Mouse (Mus musculus) adrenal gland, postnatal 4 days (tissue): ENCODE results near the gene P2rx3. TPM values are rescaled to one million over a fixed set of nuclear protein-coding genes. Genes with fewer than 3 reads are reported as not detected.

ENCODE experiments used
- DNase-seq, 2 experiments: peaks; one replicate each; pipeline ENCODE4 v3.0.0; 2021 to 2022; ENCODE audit warnings: low spot score in 2 of 2, mixed read lengths in 2 of 2
- total RNA-seq, 2 experiments: library from RNA; stranded (reverse); gene quantifications; 2 replicates each; pipeline ENCODE4 v1.2.3; 2021

Gene P2rx3
- total RNA-seq, 2 experiments from 2014 or later, result 1.8 to 2.1 TPM

DNA sequence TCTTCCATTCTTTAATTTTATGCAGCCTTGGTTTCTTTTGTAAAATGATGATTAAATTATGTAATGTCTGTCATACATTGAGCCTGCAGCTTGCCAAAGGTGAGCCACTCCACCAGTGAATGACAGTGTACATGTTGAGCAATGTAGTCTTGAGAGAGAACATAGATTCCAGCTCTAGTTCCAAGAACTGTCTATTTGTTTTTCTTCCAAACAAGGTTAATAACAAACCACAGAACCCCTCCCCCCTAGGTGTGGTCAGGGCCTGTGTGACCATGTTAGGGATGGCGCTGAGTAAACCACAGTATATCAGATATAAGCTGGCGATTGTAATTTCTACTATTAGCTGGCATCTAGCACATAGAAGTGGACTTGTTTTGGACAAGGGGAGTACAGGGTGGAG lies 40.9 kb downstream of the P2rx3 start:
- no peak for DNase-seq

DNA sequence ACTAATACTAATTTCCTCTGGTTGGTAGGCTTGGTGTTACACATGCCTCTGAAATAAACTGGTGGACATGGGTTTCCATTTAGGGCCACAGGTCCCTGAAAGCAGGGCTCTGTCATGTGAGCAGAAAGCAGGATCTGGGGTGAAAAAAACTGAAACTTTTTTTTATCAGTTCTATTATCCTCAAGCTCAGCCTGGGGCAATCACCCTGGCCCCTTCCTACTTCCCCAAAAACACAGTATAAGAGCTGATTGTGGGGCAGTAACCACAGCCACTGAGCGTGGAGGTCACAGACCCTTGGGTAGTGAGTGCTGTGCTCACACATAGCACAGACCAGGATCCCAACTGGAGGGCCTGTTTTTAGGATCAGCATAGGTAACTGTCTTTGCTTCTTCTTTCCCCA lies 49.3 kb downstream of the P2rx3 start, which contains the start of gene Prg3:
TSS of gene Prg3 (plus strand) at position 286 of the 400 bp plus-strand sequence.
- no peak for DNase-seq

DNA sequence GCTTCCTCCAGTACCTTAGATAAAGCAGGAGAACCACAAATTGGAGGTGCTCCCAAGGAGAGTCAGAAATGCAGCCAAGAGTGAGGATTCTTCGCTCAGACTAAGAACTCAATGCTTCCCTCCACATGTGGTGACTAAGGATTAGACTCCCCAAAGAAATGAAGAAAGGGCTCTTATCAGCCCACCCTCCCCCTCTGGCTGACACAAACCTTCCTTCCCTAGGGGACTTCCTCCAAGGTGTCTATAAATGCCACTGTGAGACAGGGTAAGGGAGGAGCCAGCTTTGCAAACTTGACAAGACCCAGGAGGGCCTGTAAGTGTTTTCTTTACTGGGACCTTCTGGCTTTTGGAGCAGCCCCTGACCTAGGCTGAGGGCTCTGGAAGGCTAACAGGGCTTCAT lies 57.1 kb downstream of the P2rx3 start, which contains the start of gene Prg2:
TSS of gene Prg2 (plus strand) at position 274 of the 400 bp plus-strand sequence.
- DNase-seq, result no peak

DNA sequence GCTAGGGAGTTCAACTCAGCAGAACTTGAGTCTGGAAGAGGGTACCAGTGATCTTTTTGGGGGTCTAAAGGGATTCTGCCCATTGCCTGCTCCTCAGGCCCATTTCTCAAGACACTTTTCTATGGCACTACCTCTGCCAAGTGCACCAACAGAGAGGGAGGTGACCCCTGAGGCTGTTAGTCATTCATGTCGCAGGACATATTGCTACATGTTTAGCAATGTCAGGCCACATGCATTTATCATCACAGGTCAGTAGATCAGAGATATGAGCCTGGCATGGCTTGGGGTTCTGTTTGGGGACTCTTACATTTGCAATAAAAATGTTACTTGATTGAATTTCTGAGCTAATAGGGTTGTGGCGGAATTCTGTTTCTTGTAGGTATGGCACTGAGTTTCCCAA lies 61.7 kb downstream of the P2rx3 start:
- no peak for DNase-seq

DNA sequence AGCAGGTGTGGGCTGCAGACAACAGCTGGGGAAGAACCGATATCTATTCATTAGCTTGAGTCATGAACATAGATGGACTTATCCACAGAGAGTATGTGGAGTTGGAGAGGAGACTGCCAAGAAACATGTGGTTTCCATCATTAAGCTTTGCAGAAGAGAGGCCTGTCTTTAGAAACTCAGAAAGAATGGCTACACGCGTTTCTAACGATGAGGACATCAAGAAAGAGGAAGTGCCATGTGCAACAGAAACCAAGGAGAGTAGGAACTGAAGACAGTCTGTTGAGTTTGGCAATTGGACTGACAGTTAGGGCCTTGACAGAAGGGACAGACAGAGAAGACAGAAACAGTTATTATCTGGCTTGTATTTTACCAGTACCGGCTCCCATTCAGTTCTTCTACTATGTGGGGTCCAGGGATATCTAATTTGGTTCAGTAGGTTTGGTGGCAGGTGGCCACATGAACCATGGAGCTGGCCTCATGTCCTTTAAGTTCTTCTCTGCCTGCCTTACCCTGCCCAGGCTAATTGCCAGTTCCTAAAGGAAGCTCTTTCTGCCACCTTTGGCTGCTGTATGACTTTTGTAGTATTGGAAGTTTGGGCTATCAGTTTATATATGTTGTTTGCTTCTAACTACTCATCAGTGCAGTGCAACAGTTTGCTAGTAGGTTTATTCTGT lies 69.8 kb downstream of the P2rx3 start:
- no peak for DNase-seq

DNA sequence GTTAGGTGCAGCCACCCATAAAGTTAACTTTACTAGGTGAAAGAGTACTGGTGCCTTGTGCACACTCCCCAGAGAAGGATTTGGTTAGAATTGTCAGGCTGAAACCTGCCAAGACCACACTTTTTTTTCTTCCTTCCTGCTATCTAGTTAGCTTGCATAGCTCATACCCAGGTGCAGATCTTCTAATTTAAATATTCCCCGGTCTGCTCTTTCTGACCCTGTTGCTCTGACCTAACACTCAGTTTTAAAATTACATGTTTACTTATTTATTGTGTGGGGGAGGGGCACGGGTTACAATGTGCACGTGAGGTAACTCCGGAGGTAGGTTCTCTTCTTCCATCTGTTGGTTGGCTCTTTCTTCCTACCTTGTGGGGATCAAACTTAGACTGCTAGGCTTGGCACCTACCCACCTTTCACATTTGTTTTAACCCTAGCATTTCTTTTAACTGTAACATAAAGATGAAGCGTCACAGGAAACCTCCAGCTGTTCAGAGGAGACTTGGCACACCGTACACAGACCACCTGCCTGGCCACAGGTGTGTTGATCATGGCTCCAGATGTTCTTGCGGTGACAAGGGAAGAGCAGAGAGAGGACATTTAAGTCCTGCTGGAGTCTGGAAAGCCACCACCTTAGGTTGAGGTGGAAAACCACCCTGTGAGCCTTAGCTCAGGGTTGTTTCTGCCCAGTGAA lies 73.0 kb downstream of the P2rx3 start:
- DNase-seq, result no peak

DNA sequence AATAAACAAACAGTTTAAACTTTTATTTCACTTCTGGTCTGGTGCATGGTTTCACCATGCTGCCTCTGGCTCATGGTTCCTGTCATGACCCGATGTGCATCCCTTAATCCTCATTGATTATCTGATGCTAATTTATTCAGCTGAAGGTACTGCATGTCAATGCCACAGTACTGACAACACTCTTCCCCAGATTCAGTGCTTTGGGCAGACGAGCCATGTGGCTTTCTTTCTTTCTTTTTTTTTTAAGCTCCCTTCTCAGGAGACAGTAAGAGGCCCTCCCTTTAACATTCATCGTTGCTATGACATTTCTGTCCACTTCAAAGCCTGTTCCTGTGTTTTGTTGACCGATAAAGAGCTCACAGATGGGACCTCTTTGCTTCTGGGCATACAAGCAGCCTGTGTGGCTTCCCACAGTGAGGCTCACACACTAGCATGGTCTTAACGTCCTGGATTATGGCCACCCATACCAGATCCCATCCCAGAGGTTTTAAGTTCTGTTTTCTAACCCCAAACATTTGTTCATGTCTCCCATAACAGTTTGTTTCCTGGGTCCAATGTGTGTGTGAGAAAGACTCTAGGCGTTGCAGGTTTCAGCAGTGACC lies 74.3 kb downstream of the P2rx3 start:
- no peak for DNase-seq

DNA sequence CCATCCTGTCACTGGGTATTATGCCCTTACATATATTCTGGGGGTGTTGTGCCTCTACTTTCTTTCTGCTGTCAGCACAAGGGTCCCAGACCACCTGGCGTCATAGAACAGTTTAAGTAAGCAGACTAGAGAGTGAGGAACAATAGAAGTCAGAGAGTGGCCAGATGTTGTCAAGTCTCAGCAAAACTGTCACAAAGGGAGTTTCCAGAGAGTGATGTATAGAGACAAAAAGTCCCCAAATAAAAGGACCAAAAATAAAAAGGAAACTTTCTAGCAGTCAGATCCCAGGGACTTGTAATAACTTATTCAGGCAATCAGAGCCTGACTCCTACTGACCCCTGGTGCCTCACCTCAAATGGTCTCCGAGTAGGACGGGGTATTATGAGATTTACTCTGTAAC lies 75.4 kb downstream of the P2rx3 start:
- no peak for DNase-seq

DNA sequence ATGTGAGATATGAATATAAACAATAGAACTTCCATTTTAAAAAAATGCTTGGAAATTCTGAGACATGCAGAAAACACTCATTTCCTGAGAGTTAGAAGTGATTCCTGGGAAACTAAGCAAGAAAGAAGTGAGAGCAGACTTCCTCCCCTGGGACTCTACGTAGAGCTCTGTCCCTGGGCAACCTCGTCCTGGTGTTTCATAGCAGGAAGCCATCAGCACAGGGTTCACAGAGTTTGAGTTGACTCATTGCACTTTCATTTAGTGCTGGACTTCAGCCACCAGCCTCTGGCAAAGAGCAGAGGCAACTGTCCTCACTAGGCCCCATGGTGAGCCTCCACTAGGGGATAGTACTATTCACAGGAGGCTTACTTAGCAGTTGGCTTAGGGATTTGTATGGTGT lies 76.0 kb downstream of the P2rx3 start:
- no peak for DNase-seq

DNA sequence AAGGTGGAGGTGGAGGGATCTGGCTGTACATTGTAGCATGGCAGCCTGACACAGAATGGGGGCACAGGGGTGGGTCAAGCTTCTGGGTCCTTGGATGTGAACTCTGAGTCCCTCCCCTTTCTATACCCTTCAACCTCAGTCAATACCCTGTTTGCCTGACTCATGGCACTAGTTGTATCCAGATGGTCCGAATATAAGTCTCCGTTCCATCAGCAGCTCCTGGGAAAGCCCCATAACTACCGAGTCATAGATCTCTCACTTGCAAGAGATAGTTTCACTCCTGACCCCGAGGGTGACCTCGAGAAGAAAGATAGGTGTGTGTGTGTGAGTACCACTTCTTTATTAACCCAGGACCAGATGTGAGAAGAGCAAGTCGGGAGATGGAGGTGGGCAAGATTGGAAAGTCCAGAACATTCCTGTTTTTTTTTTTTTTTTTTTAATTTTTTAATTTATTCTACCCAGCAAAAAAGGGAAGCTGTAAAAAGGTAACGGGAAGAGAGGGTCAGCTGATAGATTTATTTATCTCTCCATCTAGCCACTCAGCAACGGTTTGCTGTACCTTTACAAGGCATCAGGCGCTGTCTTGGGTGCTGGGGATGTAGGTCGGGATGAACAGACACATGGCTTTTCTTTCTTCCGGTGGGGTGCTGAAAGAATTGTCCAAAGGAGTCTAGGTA lies 78.5 kb downstream of the P2rx3 start:
- no peak for DNase-seq

DNA sequence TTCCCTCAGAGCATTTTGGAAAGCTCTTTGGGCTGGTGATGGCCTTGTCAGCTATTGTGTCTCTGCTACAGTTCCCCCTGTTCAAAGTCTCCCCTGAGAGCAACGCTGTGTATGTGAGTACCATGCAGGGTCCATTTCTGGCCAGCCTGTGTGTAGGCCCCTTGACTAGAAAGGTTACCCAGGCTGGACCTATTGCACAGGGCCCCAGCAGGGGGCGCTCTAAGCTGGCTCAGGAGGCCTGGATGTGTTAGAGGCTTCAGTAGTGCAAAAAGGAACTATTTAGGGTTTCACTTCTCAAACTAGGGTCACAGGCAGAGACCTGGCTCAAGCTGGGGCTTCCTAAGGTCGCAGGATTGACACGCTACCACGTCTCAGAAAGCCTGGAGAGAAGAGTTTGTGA lies 81.0 kb downstream of the P2rx3 start:
- peak; percentile 29 to 41 for DNase-seq

DNA sequence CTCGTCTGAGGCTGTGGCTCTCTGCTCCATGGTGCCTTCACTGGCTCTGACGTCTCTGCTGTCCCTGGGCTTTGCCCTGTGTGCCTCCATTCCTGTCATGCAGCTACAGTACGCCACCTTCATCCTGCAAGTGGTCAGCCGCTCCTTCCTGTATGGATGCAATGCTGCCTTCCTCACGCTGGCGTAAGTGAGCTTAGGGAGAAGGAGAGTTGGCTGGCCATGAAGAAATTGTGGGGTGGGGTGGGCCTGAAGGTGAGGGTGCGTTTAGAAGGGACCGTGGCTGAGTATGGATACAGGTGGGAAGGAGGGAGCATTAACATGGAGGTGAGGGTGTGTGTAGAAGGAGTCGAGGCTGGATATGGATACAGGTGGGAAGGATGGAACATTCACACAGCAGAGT lies 81.8 kb downstream of the P2rx3 start:
- DNase-seq, result no peak

DNA sequence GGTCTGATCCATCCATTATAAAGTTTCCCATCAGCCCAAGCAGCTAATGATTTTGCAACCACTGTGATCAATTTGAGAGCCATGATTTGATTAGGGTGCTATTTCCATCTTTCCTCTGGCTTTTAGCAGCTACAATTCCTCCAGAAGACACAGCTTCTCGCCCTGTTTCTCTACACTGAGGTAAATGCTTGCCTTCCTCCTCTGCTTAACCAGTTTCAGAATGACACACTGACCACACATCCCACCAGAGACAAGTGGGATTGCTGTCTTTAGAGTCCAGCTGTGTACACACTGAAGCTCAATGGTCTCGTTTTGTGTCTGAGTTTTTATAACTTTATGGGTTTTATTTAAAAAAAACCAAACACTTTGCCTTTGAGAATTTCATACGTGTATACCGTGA lies 84.6 kb downstream of the P2rx3 start:
- DNase-seq, result no peak

DNA sequence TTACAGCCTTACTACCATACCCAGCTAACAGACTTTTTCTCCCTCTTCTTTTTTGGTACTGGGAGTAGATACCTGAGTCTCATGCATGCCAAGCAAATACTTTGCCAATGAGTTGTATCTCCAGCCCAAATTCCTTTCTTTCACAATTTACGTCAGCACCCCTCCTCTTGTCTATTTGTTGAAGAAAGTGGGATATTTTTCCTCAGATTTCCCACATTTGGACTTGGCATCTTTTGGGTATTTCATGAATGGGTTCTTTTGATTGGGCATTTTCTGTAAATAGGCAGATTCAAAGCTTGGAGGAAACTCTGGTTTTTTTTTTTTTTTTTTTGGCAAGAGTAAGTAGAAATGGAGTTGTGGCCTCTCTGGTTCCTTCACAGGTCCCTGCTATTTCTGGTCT lies 85.0 kb downstream of the P2rx3 start:
- DNase-seq, result no peak

DNA sequence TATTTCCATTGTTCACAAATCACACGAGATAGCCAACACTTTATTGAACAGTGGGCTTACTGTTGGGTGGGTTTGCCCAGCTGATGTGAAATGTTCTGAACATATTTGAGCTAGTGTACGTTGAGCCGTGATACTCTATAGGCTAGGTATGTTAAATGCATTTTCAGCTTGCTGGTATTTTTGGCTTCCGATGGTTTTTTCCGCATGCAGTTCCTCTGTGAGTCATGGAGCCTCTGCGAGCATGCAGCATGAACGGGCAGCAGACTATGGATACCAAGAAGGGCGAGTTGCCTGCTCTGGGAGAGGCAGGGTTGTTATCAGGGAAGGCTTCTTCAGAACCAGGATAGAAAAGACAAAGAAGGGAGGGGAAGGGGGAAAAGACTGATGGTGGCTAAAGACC lies 86.2 kb downstream of the P2rx3 start:
- no peak for DNase-seq

DNA sequence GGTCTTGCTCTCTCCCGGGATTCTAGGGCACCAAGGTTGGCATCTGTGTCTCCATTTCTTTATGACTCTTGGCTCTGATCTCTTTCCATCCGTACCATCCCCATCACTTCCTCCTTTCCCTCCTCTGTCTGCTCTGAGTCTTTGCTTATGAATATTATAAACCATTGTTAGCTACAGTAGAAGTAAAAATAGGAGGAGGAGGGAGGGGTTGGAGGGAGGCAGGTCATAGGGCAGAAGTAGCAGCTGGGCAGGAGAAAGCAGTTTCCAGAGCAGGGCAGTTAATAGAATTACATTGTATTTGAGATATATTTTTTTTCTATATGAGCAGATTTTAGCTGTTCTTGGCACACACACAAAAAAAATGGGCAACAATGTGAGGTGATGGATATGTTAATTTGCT lies 88.5 kb downstream of the P2rx3 start:
- DNase-seq, result no peak

Other genes with a start within 250 kb of the P2rx3 start
- gene Ube2l6, start 238.6 kb downstream of the P2rx3 start, total RNA-seq, result 10 to 100 TPM; 31.1 to 35.4 TPM
- gene Smtnl1, start 214.8 kb downstream of the P2rx3 start, total RNA-seq, result 1 to 10 TPM; 1.8 to 3.9 TPM
- gene Timm10, start 210.5 kb downstream of the P2rx3 start, total RNA-seq, result 10 to 100 TPM; 40.5 to 43.7 TPM
- gene Slc43a1, start 198.6 kb downstream of the P2rx3 start, total RNA-seq, result 10 to 100 TPM in 1 of 2 experiments, 1 to 10 TPM in 1; 8.8 to 11.1 TPM
- gene Rtn4rl2, start 150.8 kb downstream of the P2rx3 start, total RNA-seq, result 1 to 10 TPM; 2.2 to 3.4 TPM
- gene Slc43a3, start 100.9 kb downstream of the P2rx3 start, total RNA-seq, result 10 to 100 TPM; 66.4 to 68.4 TPM
- gene Prg2, start 57.0 kb downstream of the P2rx3 start, total RNA-seq, result 1 to 10 TPM; 2.2 to 7.8 TPM
- gene Prg3, start 49.2 kb downstream of the P2rx3 start, total RNA-seq, result under 1 TPM; 0.50 to 0.73 TPM
- 100 to 1,000 TPM; 184 to 197 TPM for gene Ssrp1, start 228 bp downstream of the P2rx3 start, total RNA-seq
- 100 to 1,000 TPM; 138 to 142 TPM for gene Tnks1bp1, start 10.6 kb upstream of the P2rx3 start, total RNA-seq
- 10 to 100 TPM; 94.0 to 99.4 TPM for gene Aplnr, start 98.8 kb upstream of the P2rx3 start, total RNA-seq
- 10 to 100 TPM; 13.2 to 14.9 TPM for gene Lrrc55, start 159.7 kb upstream of the P2rx3 start, total RNA-seq